Mouse (Mus musculus) spleen, postnatal 10 days (tissue): Measurements from ENCODE around the gene Atp13a3.
A peak's percentile ranks its signal among the peaks of the same experiment; 100 is the strongest.
"Not testable (repeated sequence)": the region's sequence is repeated elsewhere in the genome, so short reads cannot be mapped to it uniquely, and the experiment has no call there.

Experiments used
- DNase-seq, 2 experiments: peaks; one replicate each; pipeline ENCODE4 v3.0.0; 2021 to 2022; ENCODE audit warnings: low spot score in 2 of 2

Gene Atp13a3

DNA sequence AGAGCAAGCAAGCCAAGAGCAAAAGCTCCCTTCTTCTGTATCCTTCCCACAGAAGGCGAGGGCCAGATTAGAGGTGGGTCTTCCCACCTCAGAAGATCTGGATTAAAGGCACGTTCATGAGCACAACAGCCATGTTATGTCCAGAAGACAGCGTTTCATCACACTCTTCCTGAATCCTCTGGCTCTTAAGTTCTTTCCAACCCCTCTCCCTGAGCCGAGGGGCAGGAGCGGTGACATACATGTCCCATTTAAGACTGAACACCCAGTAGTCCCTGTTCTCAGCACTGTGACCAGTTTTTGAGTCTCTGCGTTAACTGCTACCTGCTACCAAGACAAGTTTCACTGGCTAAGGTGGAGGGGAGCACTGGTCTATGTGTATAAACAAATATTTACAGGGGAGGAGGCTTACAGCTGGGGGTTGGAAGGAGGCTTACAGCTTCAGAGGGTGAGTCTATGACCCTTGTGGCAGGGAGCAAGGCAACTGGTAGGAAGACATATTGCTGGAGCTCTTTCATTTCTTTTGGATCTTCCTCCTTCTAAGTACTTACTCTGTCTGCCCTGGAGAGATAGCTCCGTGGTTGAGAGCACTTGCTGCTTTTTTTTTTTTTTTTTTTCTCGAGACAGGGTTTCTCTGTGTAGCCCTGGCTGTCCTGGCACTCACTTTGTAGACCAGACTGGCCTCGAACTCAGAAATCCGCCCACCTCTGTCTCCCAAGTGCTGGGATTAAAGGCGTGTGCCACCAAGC, at the start of gene Atp13a3:
Gene Atp13a3 (minus strand): TSS at position 51 of the 746 bp plus-strand sequence.
- no peak for DNase-seq

DNA sequence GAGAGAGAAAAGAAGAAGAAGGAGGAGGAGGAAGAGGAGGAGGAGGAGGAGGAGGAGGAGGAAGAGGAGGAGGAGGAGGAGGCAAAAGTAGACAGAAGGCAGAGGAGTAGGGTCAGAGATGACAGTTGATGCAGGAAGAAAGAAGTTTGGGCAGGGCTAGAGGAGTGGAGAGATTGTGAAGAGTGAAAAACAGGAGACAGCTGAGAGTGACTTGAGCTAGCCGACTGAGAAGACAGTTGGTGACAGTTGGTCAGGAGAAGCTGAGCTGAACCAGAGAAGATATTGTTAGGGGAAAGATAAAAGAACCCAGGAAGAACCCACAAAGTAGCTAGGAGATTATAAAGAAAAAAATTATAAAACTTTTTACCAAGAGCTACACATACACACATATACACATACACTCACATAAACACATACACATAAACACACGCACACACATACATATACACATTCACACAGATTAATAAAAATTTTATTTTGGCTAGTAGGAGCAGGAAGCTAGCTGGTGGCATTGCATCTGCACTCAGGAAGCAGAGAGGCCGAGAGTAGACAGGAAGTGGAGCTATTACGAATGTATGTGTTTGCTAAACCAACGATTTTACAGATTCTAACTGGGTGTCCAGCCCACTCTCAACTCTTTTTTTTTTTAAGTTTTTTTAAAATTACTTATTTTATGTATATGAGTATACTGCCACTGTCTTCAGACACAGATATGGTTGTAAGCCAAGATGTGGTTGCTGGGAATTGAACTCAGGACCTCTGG, 47.6 kb upstream of the Atp13a3 start:
- DNase-seq: no peak

- not testable (repeated sequence) for DNase-seq
Observed at GRCm38 (mm10) chr16:30451174-30451573, 45.4 kb upstream of the Atp13a3 start.

GRCm38 (mm10) chr16:30449017-30449416, 43.2 kb upstream of the Atp13a3 start:
- no peak for DNase-seq

DNA sequence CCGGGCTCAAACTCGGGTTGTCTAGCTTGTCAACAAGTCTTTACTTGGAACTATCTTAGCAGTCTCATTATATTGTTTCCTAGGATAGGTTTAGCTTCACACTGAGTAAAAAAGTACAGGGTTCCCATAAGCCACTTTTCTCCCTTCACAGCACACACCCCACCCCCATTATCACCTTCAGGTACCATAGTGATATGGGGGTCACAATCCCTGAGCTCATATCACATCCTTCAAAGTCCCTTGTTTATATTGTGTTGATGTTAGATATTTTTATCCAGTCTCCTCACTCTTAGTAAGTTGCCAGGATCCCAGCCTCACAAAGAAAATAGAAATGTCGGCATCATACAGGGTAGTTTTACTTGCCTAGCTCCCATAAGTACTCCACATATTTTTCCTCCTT, 42.4 kb upstream of the Atp13a3 start:
- no peak for DNase-seq

GRCm38 (mm10) chr16:30447642-30448041, 41.9 kb upstream of the Atp13a3 start:
- DNase-seq: no peak

DNA sequence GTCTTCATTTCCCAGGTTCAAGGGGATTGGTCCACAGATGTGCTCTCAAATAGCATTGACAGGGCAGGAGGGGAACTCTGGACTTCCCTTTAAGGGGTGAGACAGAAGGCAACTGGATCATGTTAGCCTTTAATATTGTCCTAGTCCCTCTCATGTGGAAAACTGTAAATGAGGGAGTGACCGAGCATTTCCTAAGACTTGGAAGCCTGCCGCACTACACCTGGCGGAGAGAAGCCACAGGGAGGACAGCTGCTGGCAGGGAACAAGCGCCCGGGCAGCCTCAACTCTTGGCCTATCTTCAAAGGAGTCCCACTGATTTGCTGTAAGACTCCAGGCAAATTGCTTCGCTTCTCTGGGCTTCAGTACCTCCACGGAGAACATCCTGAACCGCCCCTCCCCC, 37.6 kb upstream of the Atp13a3 start:
- no peak for DNase-seq

DNA sequence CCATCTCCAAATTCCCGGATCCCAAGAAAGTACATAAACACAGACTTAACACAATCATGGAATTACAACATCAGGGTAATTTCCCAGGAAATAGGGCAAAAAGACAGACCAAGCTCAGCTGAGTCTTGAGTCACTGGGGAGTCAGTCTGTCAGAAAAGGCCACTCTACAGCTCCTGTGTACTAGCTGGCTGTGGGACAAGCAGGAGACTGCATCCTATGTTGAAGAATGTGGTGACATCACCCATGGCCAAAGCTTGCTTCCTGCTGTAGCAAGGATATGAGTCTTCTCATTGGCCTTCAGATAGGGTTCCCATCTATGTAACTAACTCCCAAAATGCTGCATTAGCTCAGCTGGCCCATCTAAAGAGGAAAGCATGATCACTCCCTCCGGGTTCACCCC, 36.7 kb upstream of the Atp13a3 start:
- no peak for DNase-seq

- no peak for DNase-seq
Observed at GRCm38 (mm10) chr16:30441409-30441808, 35.6 kb upstream of the Atp13a3 start.

DNA sequence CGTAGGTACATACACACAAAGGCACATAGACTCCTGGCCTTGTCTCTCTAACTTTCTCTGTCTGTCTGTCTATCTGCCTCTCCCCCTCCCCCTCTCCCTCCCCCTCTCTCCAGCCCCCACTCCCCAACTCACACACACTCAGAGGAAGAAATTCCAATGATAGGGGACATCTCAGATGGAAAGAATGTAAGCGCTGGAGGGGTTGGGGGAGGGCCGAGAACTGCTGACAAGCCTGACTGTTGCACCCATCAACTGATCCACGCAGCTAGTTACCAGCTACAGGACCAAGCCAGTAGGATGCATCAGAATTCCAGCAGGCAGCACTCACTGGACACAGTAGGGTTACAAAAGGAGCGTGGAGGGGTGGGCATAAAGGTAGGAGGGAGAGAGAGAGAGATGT, 34.1 kb upstream of the Atp13a3 start:
- no peak for DNase-seq

DNA sequence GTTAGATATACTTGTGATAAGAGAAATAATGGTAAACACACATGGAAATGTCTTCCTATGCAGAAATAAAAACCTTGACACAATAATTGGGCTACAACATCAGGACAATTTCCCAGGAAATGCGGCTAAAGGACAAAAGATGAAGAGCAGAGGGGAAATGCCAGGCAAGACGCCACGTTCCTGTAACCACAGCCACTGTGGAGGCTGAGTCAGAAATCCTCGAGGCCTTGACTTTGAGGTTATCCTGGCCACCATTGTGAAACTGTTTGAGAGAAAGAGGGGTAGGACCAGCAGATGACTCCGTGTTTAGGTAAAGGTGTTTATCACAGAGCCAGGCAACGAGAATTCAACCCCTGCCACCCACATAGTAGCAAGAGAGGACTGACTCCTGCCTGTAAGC, 33.6 kb upstream of the Atp13a3 start:
- no peak for DNase-seq

DNA sequence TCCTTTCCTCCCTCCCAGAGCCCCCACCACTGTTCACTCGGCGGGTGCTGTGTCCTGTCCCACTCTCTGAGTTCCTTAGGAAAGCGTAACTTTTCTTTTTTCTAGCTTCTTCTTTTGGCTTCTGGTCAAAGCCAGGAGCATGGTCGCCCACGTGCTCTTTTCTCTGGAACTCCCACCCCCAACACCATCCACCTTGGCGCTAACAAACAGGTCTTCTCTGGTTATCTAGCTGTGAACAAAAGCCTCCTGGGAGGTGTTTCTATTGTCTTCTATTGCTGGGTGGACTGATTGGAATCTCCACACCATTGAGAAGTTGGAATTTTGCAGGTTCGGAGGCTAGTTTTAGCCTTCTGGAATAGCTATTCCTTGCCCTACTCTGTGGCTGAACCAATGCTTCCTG, 30.5 kb upstream of the Atp13a3 start:
- DNase-seq: no peak

DNA sequence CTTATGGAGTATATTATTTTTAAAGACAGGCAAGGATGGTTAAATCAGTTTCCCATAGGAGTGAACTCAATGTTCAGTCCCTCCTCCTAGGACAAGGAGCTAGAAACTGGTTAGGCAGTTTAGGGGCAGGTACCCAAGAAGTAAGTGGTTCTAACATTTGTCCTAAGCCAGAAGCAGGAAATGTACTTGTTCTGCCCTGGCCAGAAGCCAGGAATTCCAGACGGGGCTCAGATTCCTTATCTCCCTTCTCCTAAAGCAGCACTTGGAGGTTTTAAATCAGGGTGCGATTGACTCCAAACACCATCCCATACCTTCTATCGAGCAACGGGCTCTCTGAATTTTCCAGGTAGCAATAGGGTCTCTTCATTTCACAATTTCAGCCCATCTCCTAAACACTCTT, 29.6 kb upstream of the Atp13a3 start:
- no peak for DNase-seq

- peak in 1 of 2 experiments; percentile 27 for DNase-seq
Observed at GRCm38 (mm10) chr16:30433148-30433547, 27.4 kb upstream of the Atp13a3 start.

DNA sequence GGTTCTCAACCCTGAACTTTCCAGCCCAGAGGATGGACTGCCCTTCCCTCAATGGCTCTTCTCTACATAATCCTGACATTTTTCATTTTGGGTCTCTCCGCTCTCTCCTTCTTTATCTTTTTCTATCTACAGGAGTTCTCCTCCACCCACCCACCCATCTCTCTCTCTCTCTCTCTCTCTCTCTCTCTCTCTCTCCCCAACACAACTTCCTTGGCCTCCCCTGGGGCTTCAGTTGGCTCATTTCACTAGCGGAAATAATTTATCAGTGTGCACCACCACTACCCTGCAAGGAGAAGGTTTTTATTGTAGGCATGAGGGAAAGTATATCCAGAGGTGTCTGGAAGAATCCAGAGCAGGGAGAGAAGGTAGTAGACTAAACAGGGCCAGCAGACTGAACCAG, 26.3 kb upstream of the Atp13a3 start:
- DNase-seq: no peak

GRCm38 (mm10) chr16:30430512-30431088, 24.8 kb upstream of the Atp13a3 start:
- DNase-seq: no peak

DNA sequence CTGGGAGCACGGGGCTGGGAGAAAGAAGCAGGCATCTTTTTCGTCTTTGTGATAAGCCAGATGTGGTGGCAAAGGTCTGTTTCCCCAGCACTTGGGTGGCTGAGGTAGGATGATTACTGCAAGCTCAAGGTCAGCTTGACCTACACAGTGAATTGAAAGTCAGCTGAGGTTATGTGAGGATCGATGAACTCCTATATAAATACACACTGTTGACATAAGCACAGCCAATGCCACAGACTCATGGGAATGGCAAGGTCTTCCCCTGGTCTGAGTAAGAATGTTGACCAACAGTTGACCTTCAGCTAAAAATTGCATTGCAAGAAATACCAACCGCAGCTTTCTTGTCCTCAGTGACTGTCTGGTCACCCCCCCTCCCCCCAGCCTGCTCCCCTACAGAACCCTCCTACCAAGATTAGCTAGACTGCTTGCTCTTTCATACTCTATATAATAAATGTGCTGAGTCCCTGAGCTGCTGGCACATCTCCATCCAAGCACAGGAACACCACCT, 23.0 kb upstream of the Atp13a3 start:
- DNase-seq: no peak

- DNase-seq: no peak
Observed at GRCm38 (mm10) chr16:30427466-30427865, 21.7 kb upstream of the Atp13a3 start.

- DNase-seq: no peak
Observed at GRCm38 (mm10) chr16:30427003-30427402, 21.2 kb upstream of the Atp13a3 start.

- no peak for DNase-seq
Observed at GRCm38 (mm10) chr16:30425980-30426379, 20.2 kb upstream of the Atp13a3 start.

- DNase-seq: no peak
Observed at GRCm38 (mm10) chr16:30424053-30424452, 18.3 kb upstream of the Atp13a3 start.

DNA sequence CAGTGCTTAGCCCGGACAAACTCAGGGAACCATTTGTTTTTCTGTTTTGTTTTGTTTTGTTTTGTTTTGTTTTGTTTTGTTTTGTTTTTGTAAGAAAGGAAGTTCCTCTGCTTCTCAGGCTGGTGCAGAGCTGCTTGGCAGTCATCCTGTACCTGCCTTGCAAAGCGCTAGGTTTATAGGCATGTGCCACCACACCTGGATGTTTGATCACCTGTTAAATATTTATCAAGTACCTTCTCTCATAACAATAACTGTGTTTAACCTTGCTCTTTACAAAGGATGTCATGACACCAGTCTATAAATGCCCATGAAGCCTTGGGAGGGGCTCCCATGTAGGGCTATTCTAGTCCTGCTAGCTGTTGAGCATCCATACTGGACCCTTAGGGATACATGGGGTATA, 10.9 kb upstream of the Atp13a3 start:
- no peak for DNase-seq

- DNase-seq: peak in 1 of 2 experiments; percentile 26
Observed at GRCm38 (mm10) chr16:30416284-30416683, 10.5 kb upstream of the Atp13a3 start.
